Mouse (Mus musculus): Measurements from ENCODE around the gene Pcbp4.

GRCm38 (mm10) chr9:106410086-106410650 is 42.9 kb upstream of the Pcbp4 start:
- no peak for TF ChIP-seq EP300 (IDR thresholded peaks at IDR 0.05; ENCODE audit: low read depth)
- TF ChIP-seq CTCF (IDR thresholded peaks at IDR 0.05; ENCODE audit: low read depth), result no peak
